Mouse (Mus musculus): ENCODE measurements at regions not wholly inside any gene's neighbourhood (a gene's known extent, or its start where the extent isn't known, plus 50 kb on each side); places are given as distances from the start of the nearest gene placed in this dataset.

GRCm38 (mm10) chr5:148619917-148620316 lies 67.3 kb upstream of the Ubl3 start:
- DNase-seq (ENCODE audit: low read depth), result peak; percentile 41
- TF ChIP-seq CTCF (IDR thresholded peaks at IDR 0.05; ENCODE audit: borderline replicate concordance, extremely low read depth, insufficient read depth, insufficient read length) (no peak), POLR2A (IDR thresholded peaks at IDR 0.05; ENCODE audit: borderline replicate concordance, extremely low read depth, insufficient read depth, insufficient read length, poor library complexity, severe bottlenecking) (no peak)

- no peak for DNase-seq (ENCODE audit: low read depth)
- no peak for TF ChIP-seq CTCF (IDR thresholded peaks at IDR 0.05; ENCODE audit: borderline replicate concordance, extremely low read depth, insufficient read depth, insufficient read length)
- no peak for TF ChIP-seq POLR2A (IDR thresholded peaks at IDR 0.05; ENCODE audit: borderline replicate concordance, extremely low read depth, insufficient read depth, insufficient read length, poor library complexity, severe bottlenecking)
Observed at GRCm38 (mm10) chr5:148616426-148616825, 63.8 kb upstream of the Ubl3 start.

- TF ChIP-seq CTCF (IDR thresholded peaks at IDR 0.05; ENCODE audit: borderline replicate concordance, extremely low read depth, insufficient read depth, insufficient read length) (no peak), POLR2A (IDR thresholded peaks at IDR 0.05; ENCODE audit: borderline replicate concordance, extremely low read depth, insufficient read depth, insufficient read length, poor library complexity, severe bottlenecking) (no peak)
- peak; percentile 90 for DNase-seq (ENCODE audit: low read depth)
Observed at GRCm38 (mm10) chr5:148615706-148616366, 63.2 kb upstream of the Ubl3 start.

GRCm38 (mm10) chr5:148615117-148615516 lies 62.5 kb upstream of the Ubl3 start:
- DNase-seq (ENCODE audit: low read depth), result no peak
- TF ChIP-seq CTCF (IDR thresholded peaks at IDR 0.05; ENCODE audit: borderline replicate concordance, extremely low read depth, insufficient read depth, insufficient read length), result no peak
- no peak for TF ChIP-seq POLR2A (IDR thresholded peaks at IDR 0.05; ENCODE audit: borderline replicate concordance, extremely low read depth, insufficient read depth, insufficient read length, poor library complexity, severe bottlenecking)

- DNase-seq (ENCODE audit: low read depth), result peak; percentile 71
Observed at GRCm38 (mm10) chr5:148611323-148611722, 58.7 kb upstream of the Ubl3 start.

GRCm38 (mm10) chr5:148609506-148609880 lies 56.9 kb upstream of the Ubl3 start:
- TF ChIP-seq CTCF (IDR thresholded peaks at IDR 0.05; ENCODE audit: borderline replicate concordance, extremely low read depth, insufficient read depth, insufficient read length) (no peak), POLR2A (IDR thresholded peaks at IDR 0.05; ENCODE audit: borderline replicate concordance, extremely low read depth, insufficient read depth, insufficient read length, poor library complexity, severe bottlenecking) (no peak)
- DNase-seq (ENCODE audit: low read depth), result peak; percentile 53

More at GRCm38 (mm10) chr5:148611323-148611722, 58.7 kb upstream of the Ubl3 start:
- TF ChIP-seq CTCF (IDR thresholded peaks at IDR 0.05; ENCODE audit: borderline replicate concordance, extremely low read depth, insufficient read depth, insufficient read length) (no peak), POLR2A (IDR thresholded peaks at IDR 0.05; ENCODE audit: borderline replicate concordance, extremely low read depth, insufficient read depth, insufficient read length, poor library complexity, severe bottlenecking) (no peak)

- no peak for TF ChIP-seq CTCF (IDR thresholded peaks at IDR 0.05; ENCODE audit: borderline replicate concordance, extremely low read depth, insufficient read depth, insufficient read length)
- TF ChIP-seq POLR2A (IDR thresholded peaks at IDR 0.05; ENCODE audit: borderline replicate concordance, extremely low read depth, insufficient read depth, insufficient read length, poor library complexity, severe bottlenecking), result no peak
- no peak for DNase-seq (ENCODE audit: low read depth)
Observed at GRCm38 (mm10) chr5:148608857-148609505, 56.4 kb upstream of the Ubl3 start.

GRCm38 (mm10) chr5:148608178-148608577 lies 55.6 kb upstream of the Ubl3 start:
- peak; percentile 55 for DNase-seq (ENCODE audit: low read depth)
- TF ChIP-seq CTCF (IDR thresholded peaks at IDR 0.05; ENCODE audit: borderline replicate concordance, extremely low read depth, insufficient read depth, insufficient read length) (no peak), POLR2A (IDR thresholded peaks at IDR 0.05; ENCODE audit: borderline replicate concordance, extremely low read depth, insufficient read depth, insufficient read length, poor library complexity, severe bottlenecking) (no peak)

GRCm38 (mm10) chr5:148605730-148606129 lies 53.1 kb upstream of the Ubl3 start:
- no peak for TF ChIP-seq POLR2A (IDR thresholded peaks at IDR 0.05; ENCODE audit: borderline replicate concordance, extremely low read depth, insufficient read depth, insufficient read length, poor library complexity, severe bottlenecking)
- TF ChIP-seq CTCF (IDR thresholded peaks at IDR 0.05; ENCODE audit: borderline replicate concordance, extremely low read depth, insufficient read depth, insufficient read length), result no peak
- DNase-seq (ENCODE audit: low read depth), result no peak

All from brain, embryonic 14.5 days (tissue).